Mouse (Mus musculus) adrenal gland (tissue): ENCODE measurements at regions not wholly inside any gene's neighbourhood (a gene's known extent, or its start where the extent isn't known, plus 50 kb on each side); places are given as distances from the start of the nearest gene placed in this dataset.

Source experiments
- intact Hi-C: fragments of 180-260 bp; cut with DNase I; formaldehyde crosslinking; loops from one replicate; pipeline ENCODE4 v1.15.1; 2025

DNA sequence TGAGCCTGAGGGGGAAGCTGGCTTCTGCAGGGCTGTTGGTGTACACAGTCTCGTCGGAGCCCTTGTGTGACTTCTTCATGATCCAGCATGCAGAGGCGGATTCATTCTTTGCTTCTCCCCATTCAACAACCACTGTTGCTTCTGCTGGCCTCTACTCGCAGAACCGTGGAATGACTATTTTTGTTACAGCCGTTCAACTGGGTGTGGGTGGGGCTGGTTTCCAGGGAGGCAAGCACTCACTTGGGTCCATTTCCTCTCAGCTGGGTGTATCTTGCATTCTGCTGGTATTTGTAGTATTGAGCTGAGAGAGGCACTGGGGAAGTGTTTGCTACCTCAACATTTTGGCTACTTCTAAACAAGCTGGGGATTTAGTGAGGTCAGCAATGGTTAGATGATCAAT is 197.3 kb upstream of the Klhl29 start:
- intact Hi-C loops: no loop called here

DNA sequence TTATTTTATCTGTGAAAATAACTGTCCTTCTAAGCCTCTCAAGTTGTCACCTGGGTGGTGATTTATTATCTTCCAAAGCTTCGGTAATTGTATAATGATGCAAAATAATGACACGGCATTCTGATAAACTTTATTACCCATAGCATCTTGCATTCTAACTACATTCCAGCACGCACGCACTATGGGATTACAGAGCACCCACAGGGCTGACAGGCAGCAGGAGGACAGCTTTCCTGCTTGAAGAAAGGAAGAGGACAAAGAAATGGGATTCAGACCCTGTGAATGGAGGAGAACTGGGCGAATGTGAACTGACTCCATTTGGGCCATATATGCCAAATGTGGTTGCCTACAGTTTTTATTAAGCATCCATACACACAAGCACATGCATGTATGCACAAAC is 193.5 kb upstream of the Klhl29 start:
- intact Hi-C loops: no loop called here

DNA sequence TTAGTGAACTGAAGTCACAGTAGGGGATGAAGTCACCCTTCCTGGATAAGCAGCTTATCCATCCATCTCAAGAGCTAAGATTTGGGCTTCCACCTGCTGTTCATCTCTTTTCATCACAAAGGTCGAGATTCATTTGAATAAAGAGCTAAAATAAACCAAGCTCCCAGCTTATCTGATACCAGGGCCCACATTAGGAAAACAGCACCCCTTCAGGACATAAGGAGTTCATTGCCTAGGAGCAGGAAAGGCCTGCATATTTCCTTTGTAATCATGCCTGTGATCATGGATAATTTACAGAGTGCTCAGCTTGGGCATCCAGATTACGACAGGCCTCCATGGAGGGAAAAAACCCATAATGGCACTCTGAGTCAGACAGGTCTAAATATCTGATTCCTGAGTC is 190.7 kb upstream of the Klhl29 start:
- intact Hi-C loops: no loop called here

DNA sequence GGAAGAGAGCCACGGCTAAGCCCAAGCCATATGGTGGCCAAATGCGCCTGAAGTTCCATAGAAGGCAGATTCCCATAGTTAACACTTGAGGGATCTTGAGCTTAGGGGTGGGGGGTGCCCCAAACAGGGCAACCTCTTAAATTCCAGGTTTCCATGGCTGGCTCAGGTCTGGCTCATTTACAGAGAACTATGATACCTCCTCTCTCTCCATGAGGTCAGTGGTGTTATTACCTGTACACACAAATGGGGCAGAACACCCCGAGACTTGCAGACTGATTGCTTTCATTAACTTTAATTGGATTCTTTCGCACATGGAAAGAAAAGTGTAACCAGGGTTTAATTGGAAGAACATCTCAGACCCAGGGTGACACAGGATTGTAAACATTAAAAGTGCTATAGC is 177.1 kb upstream of the Klhl29 start:
- intact Hi-C loops: no loop called here

DNA sequence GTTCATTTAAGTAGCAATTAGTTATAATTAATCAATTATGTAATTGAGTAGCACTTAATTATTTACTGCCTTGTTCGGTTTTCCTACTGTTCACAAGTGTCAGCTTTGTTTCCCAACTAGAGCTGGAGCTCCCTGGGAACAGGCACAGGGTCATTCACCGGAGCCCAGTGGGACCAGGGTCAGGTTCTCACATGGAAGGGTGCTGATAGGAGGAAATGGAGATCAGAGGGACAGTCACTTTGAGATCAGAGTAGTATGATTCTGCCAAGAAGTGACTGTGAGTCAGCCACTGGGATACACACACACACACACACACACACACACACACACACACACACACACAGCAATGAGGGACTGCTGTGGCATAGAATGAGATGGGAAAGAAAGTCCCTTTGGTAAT is 176.4 kb upstream of the Klhl29 start:
- intact Hi-C loops: no loop called here

DNA sequence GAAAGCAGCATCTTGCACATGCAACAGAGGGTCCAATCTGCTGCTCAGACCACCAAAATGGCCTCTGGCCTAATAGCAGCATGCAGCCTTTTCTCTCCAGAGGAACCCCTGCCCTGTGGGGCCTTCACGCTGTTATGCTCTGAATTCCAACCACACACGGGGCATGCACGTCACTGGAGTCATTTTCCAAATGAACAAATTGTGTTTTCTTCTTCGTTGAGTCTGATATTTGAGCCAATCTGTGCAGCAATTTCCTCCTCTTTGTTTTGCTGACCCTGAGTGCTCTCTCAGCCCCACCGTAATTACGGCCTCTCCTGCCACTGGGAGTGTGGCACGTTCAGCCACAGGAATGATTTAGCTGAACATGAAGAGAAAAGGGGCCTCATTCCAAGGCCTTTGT is 174.3 kb upstream of the Klhl29 start:
- intact Hi-C loops: no loop called here

DNA sequence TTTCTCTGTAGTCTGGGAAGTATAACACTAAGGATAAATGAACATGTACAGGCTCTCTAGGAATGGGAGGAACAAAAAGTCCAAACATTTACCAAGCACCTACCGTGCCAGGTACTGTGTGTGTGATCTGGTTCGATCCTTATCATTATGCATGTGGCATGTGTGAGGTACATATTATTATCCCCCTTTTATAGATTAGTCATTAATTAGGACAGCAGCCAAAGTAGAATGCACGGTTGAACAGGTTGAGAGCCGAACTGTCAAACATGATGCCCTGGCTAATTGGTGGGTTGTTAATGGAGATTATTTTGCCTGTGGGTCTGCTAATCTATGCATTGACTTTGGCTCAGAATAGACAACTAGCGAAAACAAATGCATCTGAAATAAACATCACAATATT is 172.2 kb upstream of the Klhl29 start:
- intact Hi-C loops: no loop called here

DNA sequence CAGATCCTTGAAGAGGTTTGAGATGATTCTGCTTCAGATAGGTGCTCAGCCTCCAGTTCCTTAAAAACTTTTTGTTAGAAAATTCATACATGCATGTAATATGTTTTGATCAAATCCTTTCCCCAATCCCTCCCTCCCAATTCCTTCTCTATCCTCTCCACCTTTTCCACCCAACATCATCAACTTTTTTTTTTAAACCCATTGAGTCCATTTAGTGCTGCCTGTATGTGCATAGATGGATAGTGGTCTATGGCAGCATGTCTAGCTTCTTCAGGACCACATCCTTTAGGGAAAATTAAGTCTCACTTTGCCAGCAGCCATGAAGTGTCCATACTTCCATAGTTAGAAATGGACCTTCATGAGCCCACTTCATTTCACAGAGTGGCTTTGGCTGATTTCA is 167.2 kb upstream of the Klhl29 start:
- intact Hi-C loops: no loop called here

DNA sequence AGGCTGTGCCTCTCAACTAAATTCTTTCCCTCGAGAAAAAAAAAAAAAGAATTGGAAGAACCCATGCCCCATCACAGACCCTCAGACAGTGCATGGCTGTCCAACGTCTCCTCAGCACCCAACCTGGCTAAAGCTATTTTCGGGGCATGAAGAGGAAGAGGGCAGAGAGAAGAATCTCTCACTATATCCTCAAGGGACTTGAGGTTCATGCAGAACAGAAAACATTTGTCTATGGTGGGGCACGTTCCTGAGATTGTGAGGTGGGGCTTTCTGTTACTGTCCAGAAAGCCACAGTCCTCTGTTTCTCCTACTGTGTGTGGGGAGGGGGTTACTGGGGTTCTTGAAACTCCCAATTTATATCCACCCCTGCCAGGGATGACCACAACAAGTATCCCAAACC is 120.8 kb upstream of the Klhl29 start:
- intact Hi-C loops: no loop called here

DNA sequence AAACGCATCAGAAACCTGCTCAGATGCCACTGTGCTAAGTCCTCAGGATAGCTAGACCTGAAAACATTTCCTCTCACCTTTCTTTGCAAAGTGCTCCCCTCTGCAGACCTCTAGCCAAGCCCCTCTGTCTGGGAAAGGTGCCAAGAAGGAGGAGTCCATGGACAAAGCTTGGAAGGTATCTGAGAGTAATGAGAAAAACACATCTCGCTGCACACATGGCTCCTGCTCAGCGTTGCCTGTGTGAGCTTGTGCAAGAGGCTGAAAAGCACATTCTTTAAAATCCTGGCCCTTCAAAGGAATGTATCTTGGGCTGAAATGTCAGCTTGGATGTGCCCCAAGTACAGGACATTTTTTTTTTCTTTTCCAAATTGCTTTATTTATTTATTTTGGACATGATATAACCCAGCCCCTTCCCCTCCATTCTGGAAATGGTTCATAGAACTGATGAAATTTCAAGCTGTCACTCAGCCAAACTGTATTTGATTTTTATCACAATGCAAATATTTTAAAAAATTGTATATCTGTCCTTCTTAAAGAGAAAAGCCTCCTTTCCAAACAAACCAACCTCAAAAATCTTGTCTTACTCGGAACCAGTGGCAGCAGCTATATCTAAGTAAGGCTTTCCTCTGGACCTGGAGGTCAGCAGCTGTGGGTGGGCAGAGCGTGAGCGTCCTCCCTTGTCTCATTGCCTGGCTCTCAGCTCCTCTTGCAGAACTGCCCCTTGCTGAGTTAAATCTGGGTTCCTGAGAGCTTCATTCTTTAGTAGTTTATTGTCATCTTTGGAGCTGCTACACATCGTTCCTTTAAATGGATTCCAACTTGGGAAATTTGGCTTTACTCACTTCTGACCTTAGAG is 119.4 kb upstream of the Klhl29 start:
- intact Hi-C loops: no loop called here

DNA sequence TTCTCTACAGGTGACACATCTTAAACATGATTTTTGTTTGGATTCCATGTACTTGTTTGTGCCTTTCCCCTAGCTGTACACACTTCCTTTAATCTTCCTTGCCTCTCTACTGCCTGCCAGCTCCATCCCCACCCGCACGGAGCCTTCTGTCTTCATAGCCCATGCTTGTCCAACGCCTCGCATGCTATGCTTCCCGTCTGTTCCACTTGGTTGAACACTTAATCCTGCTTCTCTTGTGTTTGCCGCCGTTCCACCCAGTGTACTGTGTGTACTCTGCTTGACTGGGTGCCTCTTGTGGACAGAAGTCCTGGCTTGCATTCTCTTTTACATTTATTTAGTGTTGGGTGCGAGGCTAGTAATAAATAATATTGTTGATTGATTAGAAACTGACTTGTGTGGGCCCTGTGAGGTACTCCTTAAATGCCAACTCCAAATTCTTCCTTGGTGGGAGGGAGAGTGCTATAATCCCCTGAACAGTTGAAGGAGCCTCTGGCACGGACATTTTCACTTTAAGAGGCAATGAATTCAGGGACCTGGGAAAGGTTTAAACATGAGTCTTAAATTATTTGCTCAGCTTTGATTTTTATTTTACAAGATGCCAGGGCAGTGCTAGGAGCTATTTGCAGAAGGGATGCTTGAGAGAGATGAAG is 88.9 kb upstream of the Klhl29 start:
- intact Hi-C loops: no loop called here

DNA sequence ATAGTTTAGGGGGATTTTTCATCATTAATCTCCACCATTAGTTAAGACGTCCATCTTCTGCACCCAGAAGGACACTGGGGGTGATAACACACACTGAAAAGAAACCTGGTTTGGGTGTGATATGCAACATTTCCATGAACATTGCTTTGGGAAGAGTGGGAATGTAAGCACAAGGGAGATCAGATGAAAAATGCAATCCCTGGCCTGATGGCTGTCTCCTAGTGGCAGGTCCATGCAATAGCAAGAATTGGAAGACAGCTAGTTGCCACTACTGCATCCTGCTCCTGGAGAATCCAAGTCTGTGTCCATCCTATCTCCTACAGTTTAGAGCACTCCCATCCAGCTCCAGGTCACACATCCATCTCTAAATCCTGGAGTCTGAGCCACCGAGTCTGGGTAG is 77.7 kb upstream of the Klhl29 start:
- intact Hi-C loops: loop anchor here (2.0 to 5.0 kb wide), 2 partner anchors 310 to 426 kb away; no protein-coding TSS in a partner anchor

DNA sequence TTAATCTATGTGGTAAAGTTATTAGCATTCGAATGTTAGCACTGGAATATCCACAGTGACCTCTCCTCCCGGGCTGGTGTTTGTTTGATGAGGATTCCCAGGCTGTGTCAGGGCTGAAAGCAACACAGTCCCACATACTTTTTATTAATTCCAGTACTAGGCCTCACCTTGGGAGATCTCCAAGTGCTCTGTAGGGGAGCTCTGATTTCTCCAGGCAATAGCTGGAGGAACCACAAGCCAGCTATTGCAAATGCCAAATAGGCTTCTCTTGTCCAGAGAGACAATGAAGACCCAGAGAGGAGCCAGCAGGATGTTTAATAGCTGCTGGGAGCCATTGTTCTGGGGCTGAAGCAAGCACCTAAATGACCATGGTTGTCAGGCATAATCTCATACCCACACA is 68.2 kb upstream of the Klhl29 start:
- intact Hi-C loops: no loop called here

DNA sequence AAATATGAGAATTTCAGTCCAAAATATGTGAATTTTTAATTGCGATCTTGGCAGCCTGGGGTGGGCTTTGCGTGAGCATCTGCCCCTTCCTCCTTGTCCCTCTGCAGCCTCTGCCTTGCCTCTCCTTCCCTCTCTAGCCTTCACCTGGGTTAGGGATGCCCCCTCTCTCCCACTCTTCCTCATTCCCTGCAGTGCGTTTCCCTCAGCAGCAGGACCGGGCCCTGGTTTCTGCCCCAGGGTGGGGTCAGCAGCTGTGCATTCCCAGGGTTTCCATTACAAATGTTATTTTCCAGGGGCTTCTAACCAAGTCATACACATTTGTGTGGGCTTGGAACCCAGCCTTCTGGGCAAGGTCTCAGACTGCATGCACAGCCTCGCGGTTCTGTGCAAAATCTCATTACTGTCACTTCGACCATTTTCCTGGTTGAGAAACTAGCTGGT is 67.6 kb upstream of the Klhl29 start:
- intact Hi-C loops: no loop called here

DNA sequence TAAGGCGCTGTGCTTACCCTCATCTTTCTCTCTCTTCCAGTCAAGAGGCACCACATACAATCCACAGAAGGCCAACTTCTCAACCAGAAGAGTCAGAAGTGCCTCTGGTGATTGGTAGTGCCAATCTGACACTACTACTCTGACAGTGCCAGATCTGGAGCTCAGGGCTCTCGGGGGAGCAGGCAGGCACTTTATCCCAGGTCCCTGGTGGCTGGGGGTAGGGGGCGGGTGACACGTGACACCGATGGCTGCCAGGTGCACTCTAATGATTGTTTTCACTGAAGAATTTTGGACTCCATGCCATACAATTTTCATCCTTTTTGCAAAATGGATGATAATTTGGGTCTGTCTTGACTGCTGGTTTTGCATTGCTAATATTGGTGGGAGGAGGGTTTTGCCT is 67.2 kb upstream of the Klhl29 start:
- intact Hi-C loops: no loop called here

DNA sequence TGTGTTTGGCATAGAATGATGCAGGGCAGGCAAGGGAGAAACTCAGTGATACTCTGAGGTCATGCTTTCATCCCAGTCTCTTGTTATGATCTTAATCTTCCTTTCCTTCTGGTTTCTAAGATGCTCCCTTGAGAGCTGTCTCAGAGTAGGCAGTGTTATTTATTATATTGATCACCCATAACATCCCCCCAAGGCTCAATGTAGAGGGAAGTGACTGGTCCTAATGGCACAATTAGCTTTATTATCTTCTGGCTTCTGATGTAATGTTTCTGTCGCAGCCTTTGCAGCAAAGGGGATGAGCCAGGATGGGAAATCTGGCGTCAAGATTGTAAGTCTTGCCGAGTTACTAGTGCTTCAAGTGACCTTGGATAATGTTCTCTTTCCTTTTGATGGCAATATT is 65.0 kb upstream of the Klhl29 start:
- intact Hi-C loops: no loop called here

DNA sequence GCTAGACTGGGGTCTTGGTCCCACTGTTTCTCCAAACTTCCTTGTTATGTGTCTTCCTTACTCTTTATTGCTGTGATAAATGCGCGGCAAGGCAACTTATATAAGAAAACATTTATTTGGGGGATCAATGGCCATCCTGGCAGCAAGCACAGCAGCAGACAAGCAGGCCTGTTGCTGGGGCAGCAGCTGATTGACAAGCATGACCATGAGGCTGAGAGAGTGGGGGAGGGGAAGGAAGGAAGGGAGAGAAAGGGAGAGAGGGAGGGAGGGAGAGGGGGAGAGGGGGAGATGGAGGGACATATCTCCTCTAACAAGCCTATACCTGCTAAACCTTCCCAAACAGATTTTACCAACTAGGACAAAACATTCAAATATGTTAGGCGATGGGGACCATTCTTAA is 60.4 kb upstream of the Klhl29 start:
- intact Hi-C loops: no loop called here

DNA sequence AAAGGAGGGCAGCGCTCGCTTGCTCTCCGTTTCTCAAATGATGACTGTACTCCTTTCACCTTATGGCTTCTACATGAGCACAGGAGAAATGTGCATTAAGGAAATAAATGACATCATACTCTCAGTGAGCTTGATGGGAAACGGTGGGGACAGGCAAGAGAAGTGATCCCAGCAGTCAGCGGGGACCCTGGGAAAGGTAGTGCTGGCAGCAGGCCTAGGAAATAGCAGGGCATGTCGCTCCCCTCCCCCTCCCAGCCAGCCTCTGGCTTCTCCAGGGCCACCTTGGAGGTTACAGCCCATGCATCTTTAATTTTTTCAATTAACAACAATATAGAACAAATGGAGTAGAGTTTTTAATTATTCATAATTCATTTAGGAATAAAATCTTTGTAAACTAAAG is 58.6 kb upstream of the Klhl29 start:
- intact Hi-C loops: no loop called here

DNA sequence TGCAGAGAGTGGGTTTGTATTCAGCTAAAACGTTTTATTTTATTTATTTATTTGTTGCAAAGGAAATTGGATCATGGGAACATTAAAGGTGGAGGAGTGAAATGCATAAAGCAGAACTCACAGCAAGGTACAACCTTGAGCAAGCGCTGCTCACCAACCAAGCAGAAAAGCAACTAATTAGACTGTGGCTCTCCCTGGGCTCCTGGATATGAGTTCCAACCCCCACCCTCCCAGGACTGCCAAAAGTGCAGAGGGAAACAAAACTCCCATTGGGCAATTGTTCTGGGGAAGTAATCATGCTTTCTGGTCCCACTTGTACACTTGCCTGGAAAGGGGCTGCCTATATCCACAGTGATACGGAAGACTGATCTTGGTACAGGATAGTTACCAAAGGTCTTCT is 57.2 kb upstream of the Klhl29 start:
- intact Hi-C loops: no loop called here

DNA sequence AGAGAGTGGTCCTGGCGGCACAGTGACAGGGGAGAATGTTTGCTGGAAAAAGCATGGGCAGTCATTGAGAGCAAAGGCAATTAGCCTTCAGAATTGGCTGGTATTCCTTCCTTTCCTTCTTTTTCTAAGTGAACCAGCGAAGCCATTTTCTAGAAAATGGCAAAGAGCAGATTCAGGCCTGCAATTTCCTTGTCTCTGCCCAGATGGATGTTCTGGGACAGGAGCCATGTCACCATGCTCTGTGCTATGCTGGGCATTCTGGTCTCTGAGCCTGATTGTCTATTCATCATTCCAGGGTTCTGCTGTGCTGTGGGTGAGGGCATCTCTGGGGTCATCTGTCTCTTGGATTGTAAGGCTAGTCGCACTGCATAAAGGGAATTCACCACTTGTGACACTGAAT is 53.3 kb upstream of the Klhl29 start:
- intact Hi-C loops: no loop called here
